In the genomic region with DNA sequence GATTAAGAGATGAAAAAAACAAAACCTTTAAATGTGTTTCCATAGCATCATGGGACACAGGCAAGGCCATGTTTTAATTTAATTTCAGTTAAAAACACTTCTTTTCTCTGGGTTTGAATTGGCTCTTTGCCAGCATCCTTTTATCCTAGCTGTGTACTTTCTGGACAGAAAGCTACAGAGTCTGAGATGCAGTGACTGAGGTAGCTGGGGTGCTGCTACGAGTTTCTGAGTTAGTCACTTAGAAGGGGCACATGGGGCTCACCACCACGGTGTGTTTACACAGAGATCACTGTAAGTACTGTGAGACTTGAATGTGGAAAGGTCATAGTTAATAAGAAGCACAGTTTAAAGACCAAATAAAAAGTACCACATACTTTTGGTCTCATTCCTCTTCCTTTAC, we compare ENCODE assay signal across 15 mouse cellular contexts. TPM values are rescaled to one million over a fixed set of nuclear protein-coding genes. Genes with fewer than 3 reads are reported as not detected.
DNase-seq lines count a peak whose midpoint lies in the region; ATAC-seq and TF ChIP-seq lines count a peak whose summit lies in the region.
"Had no signal": no experiment of that assay in that cellular context is flagged by ENCODE, and none has a peak within 500 bp of the region (broad histone marks: within the 10 kb centered on the region; RNA-seq: fewer than 3 reads in every experiment).

No protein-coding gene starts in this region.

- H3K9me3 ChIP-seq in midbrain, embryonic 14.5 days (ENCODE audit: control insufficient read depth, low read length): no peaks in the 10 kb centered on the region
- H3K9me3 ChIP-seq in midbrain, postnatal 0 days (ENCODE audit: low read length): no peaks in the 10 kb centered on the region
- no peaks in the 10 kb centered on the region for H3K9me3 ChIP-seq in stomach, postnatal 0 days (ENCODE audit: control insufficient read depth, low read length)
- H3K9me3 ChIP-seq: embryonic facial prominence, embryonic 12.5 days; heart, embryonic 15.5 days; liver, embryonic 13.5 days; midbrain, embryonic 12.5 days had no signal

- intact Hi-C loops in gastrocnemius, adult 2 months (cut with DNase I): no loop called here

- H3K4me1 ChIP-seq in midbrain, embryonic 14.5 days (ENCODE audit: control insufficient read depth, insufficient read depth, low read length): no peaks in the 10 kb centered on the region
- no peaks in the 10 kb centered on the region for H3K4me1 ChIP-seq in midbrain, postnatal 0 days (ENCODE audit: insufficient read depth, low read length)
- H3K4me1 ChIP-seq in stomach, postnatal 0 days (replicated peaks; ENCODE audit: control insufficient read depth, insufficient read depth): peaks cover 3% of the 10 kb centered on the region; the same call in 1 of the 2 replicates
- H3K4me1 ChIP-seq: heart, embryonic 15.5 days; midbrain, embryonic 12.5 days had no signal

- TF ChIP-seq EP300 in stomach, postnatal 0 days (optimal IDR thresholded peaks at IDR 0.05): no peak

- H3K4me2 ChIP-seq in midbrain, embryonic 14.5 days (ENCODE audit: low read length): no peak overlapping the region
- no peak overlapping the region for H3K4me2 ChIP-seq in midbrain, postnatal 0 days (ENCODE audit: low read depth, low read length, poor library complexity, severe bottlenecking)
- H3K4me2 ChIP-seq in stomach, postnatal 0 days (replicated peaks; ENCODE audit: low read depth): no peak overlapping the region
- H3K4me2 ChIP-seq: embryonic facial prominence, embryonic 12.5 days; heart, embryonic 15.5 days; liver, embryonic 13.5 days; midbrain, embryonic 12.5 days had no signal

- DNase-seq in gastrocnemius, adult 2 months: no peak
- DNase-seq in gastrocnemius, postnatal 4 days (ENCODE audit: low spot score in 2 of 2): no peak
- no peak for DNase-seq in layer of hippocampus, adult 2 months (ENCODE audit: low spot score in 2 of 2)
- no peak for DNase-seq in layer of hippocampus, postnatal 14 days (ENCODE audit: low spot score in 2 of 2)
- peak; percentile 14 for DNase-seq in midbrain, embryonic 14.5 days
- no peak for DNase-seq in midbrain, postnatal 0 days (ENCODE audit: low spot score)
- no peak for DNase-seq in stomach, postnatal 0 days (ENCODE audit: low spot score)
- DNase-seq in adrenal gland, adult 2 months: no peak
- DNase-seq: liver, embryonic 13.5 days; thymus, postnatal 36 days had no signal

- no peak overlapping the region for H3K4me3 ChIP-seq in gastrocnemius, adult 2 months
- no peak overlapping the region for H3K4me3 ChIP-seq in layer of hippocampus, adult 2 months
- H3K4me3 ChIP-seq in midbrain, embryonic 14.5 days (replicated peaks; ENCODE audit: low read depth, low read length): no peak overlapping the region
- no peak overlapping the region for H3K4me3 ChIP-seq in midbrain, postnatal 0 days (ENCODE audit: low read depth, low read length)
- no peak overlapping the region for H3K4me3 ChIP-seq in stomach, postnatal 0 days (ENCODE audit: low read depth, low read length)
- H3K4me3 ChIP-seq: embryonic facial prominence, embryonic 12.5 days; heart, embryonic 15.5 days; liver, embryonic 13.5 days; midbrain, embryonic 12.5 days had no signal

- no peak overlapping the region for H3K9ac ChIP-seq in midbrain, embryonic 14.5 days (replicated peaks; ENCODE audit: low read length)
- no peak overlapping the region for H3K9ac ChIP-seq in midbrain, postnatal 0 days (replicated peaks; ENCODE audit: low read length, poor library complexity, severe bottlenecking)
- H3K9ac ChIP-seq in stomach, postnatal 0 days (ENCODE audit: low read length): no peak overlapping the region
- H3K9ac ChIP-seq: embryonic facial prominence, embryonic 12.5 days; heart, embryonic 15.5 days; liver, embryonic 13.5 days; midbrain, embryonic 12.5 days had no signal

- H3K27me3 ChIP-seq in midbrain, embryonic 14.5 days (ENCODE audit: control insufficient read depth, insufficient read depth, low read length): no peaks in the 10 kb centered on the region
- no peaks in the 10 kb centered on the region for H3K27me3 ChIP-seq in midbrain, postnatal 0 days (ENCODE audit: insufficient read depth, low read length)
- H3K27me3 ChIP-seq in stomach, postnatal 0 days (ENCODE audit: control insufficient read depth, insufficient read depth, low read length): no peaks in the 10 kb centered on the region
- H3K27me3 ChIP-seq: embryonic facial prominence, embryonic 12.5 days; heart, embryonic 15.5 days; liver, embryonic 13.5 days; midbrain, embryonic 12.5 days had no signal

- no peak for ATAC-seq in midbrain, embryonic 14.5 days (ENCODE audit: low FRiP score, low TSS enrichment)
- no peak for ATAC-seq in midbrain, postnatal 0 days (ENCODE audit: low FRiP score)
- ATAC-seq in stomach, postnatal 0 days (ENCODE audit: low FRiP score, low TSS enrichment): no peak
- ATAC-seq: CD4-positive, CD25-positive, alpha-beta regulatory T cell, adult 4 months; intestine, postnatal 0 days had no signal

- no peak for TF ChIP-seq CTCF in gastrocnemius, adult 2 months (IDR thresholded peaks at IDR 0.05)
- no peak for TF ChIP-seq CTCF in layer of hippocampus, adult 2 months (conservative IDR thresholded peaks at IDR 0.05)
- TF ChIP-seq CTCF in midbrain, postnatal 0 days (IDR thresholded peaks at IDR 0.05): no peak
- TF ChIP-seq CTCF in stomach, postnatal 0 days (IDR thresholded peaks at IDR 0.05; ENCODE audit: low read depth): no peak

- peak overlapping the region; percentile 76 for H3K27ac ChIP-seq in gastrocnemius, adult 2 months
- H3K27ac ChIP-seq in layer of hippocampus, adult 2 months: peak overlapping the region; percentile 15; the same call in 1 of the 2 replicates
- H3K27ac ChIP-seq in midbrain, embryonic 14.5 days (replicated peaks; ENCODE audit: low read depth, low read length): no peak overlapping the region
- no peak overlapping the region for H3K27ac ChIP-seq in midbrain, postnatal 0 days (ENCODE audit: low read depth, low read length)
- 0 out of 2 replicates have a peak overlapping the region, but pooled peaks have one; percentile 35 for H3K27ac ChIP-seq in stomach, postnatal 0 days (replicated peaks)
- H3K27ac ChIP-seq: embryonic facial prominence, embryonic 12.5 days; heart, embryonic 15.5 days; liver, embryonic 13.5 days; midbrain, embryonic 12.5 days had no signal

- no peaks in the 10 kb centered on the region for H3K36me3 ChIP-seq in midbrain, embryonic 14.5 days (ENCODE audit: control insufficient read depth, insufficient read depth, low read length)
- H3K36me3 ChIP-seq in midbrain, postnatal 0 days (ENCODE audit: insufficient read depth, low read length): no peaks in the 10 kb centered on the region
- H3K36me3 ChIP-seq in stomach, postnatal 0 days (ENCODE audit: control insufficient read depth, insufficient read depth, low read length): no peaks in the 10 kb centered on the region
- H3K36me3 ChIP-seq: embryonic facial prominence, embryonic 12.5 days; heart, embryonic 15.5 days; liver, embryonic 13.5 days; midbrain, embryonic 12.5 days had no signal

- 69% methylated on average over 2 of the region's 2 CpGs for WGBS in midbrain, embryonic 14.5 days
- 67% methylated on average over 2 of the region's 2 CpGs for WGBS in midbrain, postnatal 0 days
- 27% methylated on average over 2 of the region's 2 CpGs for WGBS in stomach, postnatal 0 days

RNA-seq across cellular contexts. Expression of gene Cdadc1, which starts 49.2 kb away (rescaled TPM):
- total RNA-seq in gastrocnemius, adult 2 months (2021): 10 to 100 TPM; 29.4 to 36.3 TPM
- 10 to 100 TPM; 27.3 to 29.5 TPM for total RNA-seq in gastrocnemius, postnatal 4 days (2021)
- total RNA-seq in layer of hippocampus, adult 2 months (2021): 10 to 100 TPM; 65.5 to 71.3 TPM
- 10 to 100 TPM; 51.1 to 60.0 TPM for total RNA-seq in layer of hippocampus, postnatal 14 days (2021)
- polyA plus RNA-seq in midbrain, embryonic 14.5 days (2014; fragmentation: Nextera tagmentation; extraction: Ambion mirVana): 31.6 and 39.4 TPM in 2 replicates
- total RNA-seq in midbrain, postnatal 0 days (2014; rRNA removed): 7.3 and 13.9 TPM in 2 replicates
- polyA plus RNA-seq in midbrain, postnatal 0 days (2015; fragmentation: Nextera tagmentation; extraction: Ambion mirVana): 32.5 and 36.6 TPM in 2 replicates
- polyA plus RNA-seq in stomach, postnatal 0 days (2015; fragmentation: Nextera tagmentation; extraction: Ambion mirVana): 24.2 and 25.1 TPM in 2 replicates
- 10 to 100 TPM; 55.9 to 68.2 TPM for total RNA-seq in adrenal gland, adult 2 months (2021)
- 2.2 and 3.7 TPM in 2 replicates for polyA plus RNA-seq in adrenal gland, adult 2 months (2012; rRNA removed)

Comparison
In these comparisons a context has a peak if more than half of its experiments do, and no peak if none do; other contexts are left out.
1. H3K27ac ChIP-seq: peak in gastrocnemius, adult 2 months (single experiment), layer of hippocampus, adult 2 months (single experiment) and stomach, postnatal 0 days (single experiment); none in midbrain, embryonic 14.5 days (single experiment) and midbrain, postnatal 0 days (single experiment).